Mouse (Mus musculus): Measurements from ENCODE around the gene Gli2. TPM values are rescaled to one million over a fixed set of nuclear protein-coding genes. Genes with fewer than 3 reads are reported as not detected.

Gene Gli2
- total and polyA plus RNA-seq, 3 experiments, result 0.11 TPM; not detected in 2

GRCm38 (mm10) chr1:118967976-118968375 is 85.4 kb downstream of the Gli2 start:
- Histone ChIP-seq H3K4me3 (ENCODE audit: low read depth, low read length) (no peak overlapping the region), H3K4me1 (ENCODE audit: insufficient read depth, low read depth, low read length) (no peaks in the 10 kb centered on the region), H3K36me3 (replicated peaks) (no peaks in the 10 kb centered on the region), H3K27me3 (ENCODE audit: insufficient read depth, low read length) (no peaks in the 10 kb centered on the region), H3K9me3 (replicated peaks) (peaks cover 80% of the 10 kb centered on the region)
- TF ChIP-seq CTCF (IDR thresholded peaks at IDR 0.05; ENCODE audit: low read depth, low read length) (no peak), GATA2 (IDR thresholded peaks at IDR 0.05; ENCODE audit: borderline replicate concordance, low read depth, low read length) (no peak), POLR2AphosphoS5 (IDR thresholded peaks at IDR 0.05; ENCODE audit: insufficient replicate concordance, low read depth, low read length) (no peak), TAL1 (conservative IDR thresholded peaks at IDR 0.05; ENCODE audit: low read depth, low read length) (no peak), GATA1 (IDR thresholded peaks at IDR 0.05; ENCODE audit: borderline replicate concordance, low read length) (no peak)
- DNase-seq (ENCODE audit: low spot score) (no peak), ATAC-seq (ENCODE audit: extremely low read depth, insufficient number of reproducible peaks, low FRiP score, poor library complexity, severe bottlenecking) (no peak)

GRCm38 (mm10) chr1:118967281-118967680 is 86.1 kb downstream of the Gli2 start:
- H3K36me3 ChIP-seq (replicated peaks), result no peaks in the 10 kb centered on the region
- TF ChIP-seq POLR2AphosphoS5 (IDR thresholded peaks at IDR 0.05; ENCODE audit: insufficient replicate concordance, low read depth, low read length), result no peak
- DNase-seq (ENCODE audit: low spot score) (no peak), ATAC-seq (ENCODE audit: extremely low read depth, insufficient number of reproducible peaks, low FRiP score, poor library complexity, severe bottlenecking) (no peak)
- peaks cover 78% of the 10 kb centered on the region for H3K9me3 ChIP-seq (replicated peaks)
- no peaks in the 10 kb centered on the region for H3K27me3 ChIP-seq (ENCODE audit: insufficient read depth, low read length)
- H3K4me1 ChIP-seq (ENCODE audit: insufficient read depth, low read depth, low read length), result no peaks in the 10 kb centered on the region
- no peak overlapping the region for H3K4me3 ChIP-seq (ENCODE audit: low read depth, low read length)

GRCm38 (mm10) chr1:118958644-118959043 is 94.8 kb downstream of the Gli2 start:
- no peaks in the 10 kb centered on the region for H3K36me3 ChIP-seq (replicated peaks)
- H3K9me3 ChIP-seq (replicated peaks), result peaks cover 81% of the 10 kb centered on the region
- H3K27me3 ChIP-seq (ENCODE audit: insufficient read depth, low read length), result no peaks in the 10 kb centered on the region
- DNase-seq (ENCODE audit: low spot score) (no peak), ATAC-seq (ENCODE audit: extremely low read depth, insufficient number of reproducible peaks, low FRiP score, poor library complexity, severe bottlenecking) (no peak)
- H3K4me1 ChIP-seq (ENCODE audit: insufficient read depth, low read depth, low read length), result no peaks in the 10 kb centered on the region
- H3K4me3 ChIP-seq (ENCODE audit: low read depth, low read length), result no peak overlapping the region
- TF ChIP-seq TAL1 (conservative IDR thresholded peaks at IDR 0.05; ENCODE audit: low read depth, low read length) (no peak), GATA1 (IDR thresholded peaks at IDR 0.05; ENCODE audit: borderline replicate concordance, low read length) (no peak), POLR2AphosphoS5 (IDR thresholded peaks at IDR 0.05; ENCODE audit: insufficient replicate concordance, low read depth, low read length) (no peak), GATA2 (IDR thresholded peaks at IDR 0.05; ENCODE audit: borderline replicate concordance, low read depth, low read length) (no peak), CTCF (IDR thresholded peaks at IDR 0.05; ENCODE audit: low read depth, low read length) (no peak)

- Histone ChIP-seq H3K4me3 (ENCODE audit: low read depth, low read length) (no peak overlapping the region), H3K4me1 (ENCODE audit: insufficient read depth, low read depth, low read length) (no peaks in the 10 kb centered on the region), H3K27me3 (ENCODE audit: insufficient read depth, low read length) (no peaks in the 10 kb centered on the region), H3K9me3 (replicated peaks) (peaks cover 87% of the 10 kb centered on the region), H3K36me3 (replicated peaks) (no peaks in the 10 kb centered on the region)
- TF ChIP-seq GATA2 (IDR thresholded peaks at IDR 0.05; ENCODE audit: borderline replicate concordance, low read depth, low read length) (no peak), GATA1 (IDR thresholded peaks at IDR 0.05; ENCODE audit: borderline replicate concordance, low read length) (no peak), TAL1 (conservative IDR thresholded peaks at IDR 0.05; ENCODE audit: low read depth, low read length) (no peak), CTCF (IDR thresholded peaks at IDR 0.05; ENCODE audit: low read depth, low read length) (no peak), POLR2AphosphoS5 (IDR thresholded peaks at IDR 0.05; ENCODE audit: insufficient replicate concordance, low read depth, low read length) (no peak)
- no peak for DNase-seq (ENCODE audit: low spot score)
- no peak for ATAC-seq (ENCODE audit: extremely low read depth, insufficient number of reproducible peaks, low FRiP score, poor library complexity, severe bottlenecking)
These were observed 97.6 kb downstream of the Gli2 start for GRCm38 (mm10) chr1:118955791-118956190.

GRCm38 (mm10) chr1:118954434-118955301 is 98.8 kb downstream of the Gli2 start:
- no peaks in the 10 kb centered on the region for H3K4me1 ChIP-seq (ENCODE audit: insufficient read depth, low read depth, low read length)
- H3K36me3 ChIP-seq (replicated peaks), result no peaks in the 10 kb centered on the region
- H3K27me3 ChIP-seq (ENCODE audit: insufficient read depth, low read length), result no peaks in the 10 kb centered on the region
- TF ChIP-seq CTCF (IDR thresholded peaks at IDR 0.05; ENCODE audit: low read depth, low read length) (no peak), GATA1 (IDR thresholded peaks at IDR 0.05; ENCODE audit: borderline replicate concordance, low read length) (no peak), TAL1 (conservative IDR thresholded peaks at IDR 0.05; ENCODE audit: low read depth, low read length) (no peak), GATA2 (IDR thresholded peaks at IDR 0.05; ENCODE audit: borderline replicate concordance, low read depth, low read length) (no peak), POLR2AphosphoS5 (IDR thresholded peaks at IDR 0.05; ENCODE audit: insufficient replicate concordance, low read depth, low read length) (no peak)
- ATAC-seq (ENCODE audit: extremely low read depth, insufficient number of reproducible peaks, low FRiP score, poor library complexity, severe bottlenecking) (no peak), DNase-seq (ENCODE audit: low spot score) (no peak)
- H3K9me3 ChIP-seq (replicated peaks), result peaks cover 90% of the 10 kb centered on the region
- H3K4me3 ChIP-seq (ENCODE audit: low read depth, low read length), result no peak overlapping the region

GRCm38 (mm10) chr1:118953031-118953430 is 100.4 kb downstream of the Gli2 start:
- Histone ChIP-seq H3K9me3 (replicated peaks) (peaks cover 92% of the 10 kb centered on the region), H3K27me3 (ENCODE audit: insufficient read depth, low read length) (no peaks in the 10 kb centered on the region), H3K4me1 (ENCODE audit: insufficient read depth, low read depth, low read length) (no peaks in the 10 kb centered on the region), H3K4me3 (ENCODE audit: low read depth, low read length) (no peak overlapping the region), H3K36me3 (replicated peaks) (no peaks in the 10 kb centered on the region)
- no peak for DNase-seq (ENCODE audit: low spot score)
- no peak for ATAC-seq (ENCODE audit: extremely low read depth, insufficient number of reproducible peaks, low FRiP score, poor library complexity, severe bottlenecking)
- TF ChIP-seq GATA2 (IDR thresholded peaks at IDR 0.05; ENCODE audit: borderline replicate concordance, low read depth, low read length) (no peak), GATA1 (IDR thresholded peaks at IDR 0.05; ENCODE audit: borderline replicate concordance, low read length) (no peak), POLR2AphosphoS5 (IDR thresholded peaks at IDR 0.05; ENCODE audit: insufficient replicate concordance, low read depth, low read length) (no peak), TAL1 (conservative IDR thresholded peaks at IDR 0.05; ENCODE audit: low read depth, low read length) (no peak), CTCF (IDR thresholded peaks at IDR 0.05; ENCODE audit: low read depth, low read length) (no peak)
